Mouse (Mus musculus) forebrain, postnatal 0 days (tissue): ENCODE results near the gene Gpalpp1. TPM values are rescaled to one million over a fixed set of nuclear protein-coding genes. Genes with fewer than 3 reads are reported as not detected.
A peak's percentile ranks its signal among the peaks of the same experiment; 100 is the strongest.

Source experiments
- ATAC-seq: fragments of 200-750 bp; cut with Nextera tagmentation; 2 replicates; pipeline ENCODE4 v1.8.0; 2017; ENCODE audit warnings: mild to moderate bottlenecking, moderate library complexity
- DNase-seq: peaks from one replicate; pipeline ENCODE4 v3.0.0-alpha.2; 2015
- H3K27ac ChIP-seq: fragments of 300-500 bp; sonication (generic); 2 replicates; pipeline ENCODE4 v1.5.1; 2014; ENCODE audit warnings: low read depth, mild to moderate bottlenecking, antibody characterized with exemption, low read length, moderate library complexity, mixed read lengths
- H3K27me3 ChIP-seq: fragments of 300-500 bp; sonication (generic); 2 replicates; pipeline ENCODE4 v1.6.1; 2014; ENCODE audit warnings: mild to moderate bottlenecking, low read length, mixed read lengths; ENCODE audit not compliant: insufficient read depth
- H3K36me3 ChIP-seq: fragments of 300-500 bp; sonication (generic); 2 replicates; pipeline ENCODE4 v1.6.1; 2014; ENCODE audit warnings: mild to moderate bottlenecking, moderate library complexity; ENCODE audit not compliant: insufficient read depth
- H3K4me1 ChIP-seq: fragments of 300-500 bp; sonication (generic); 2 replicates; pipeline ENCODE4 v1.6.1; 2014; ENCODE audit warnings: antibody characterized with exemption; ENCODE audit not compliant: insufficient read depth
- H3K4me2 ChIP-seq: fragments of 300-500 bp; sonication (generic); 2 replicates; pipeline ENCODE4 v1.6.1; 2014; ENCODE audit warnings: low read depth, mild to moderate bottlenecking, moderate library complexity
- H3K4me3 ChIP-seq: fragments of 300-500 bp; sonication (generic); 2 replicates; pipeline ENCODE4 v1.5.1; 2014; ENCODE audit warnings: low read depth, low read length, mixed read lengths
- H3K9ac ChIP-seq: fragments of 300-500 bp; sonication (generic); 2 replicates; pipeline ENCODE4 v1.6.1; 2014; ENCODE audit warnings: mild to moderate bottlenecking
- H3K9me3 ChIP-seq: fragments of 300-500 bp; sonication (generic); 2 replicates; pipeline ENCODE4 v1.6.1; 2016; ENCODE audit warnings: low read length
- CTCF ChIP-seq: sonication (generic); IDR thresholded peaks from 2 replicates; pipeline ENCODE4 v1.5.1; 2016; ENCODE audit warnings: antibody characterized with exemption, control low read depth, low read depth
- WGBS: fragments of 180-500 bp; shearing (Covaris S2); extraction: QIAGEN DNeasy Blood & Tissue Kit; methylation state at CpG from one replicate; pipeline ENCODE4 v1.1.7; 2014; 5-methylcytosine and 5-hydroxymethylcytosine counted together
- polyA plus RNA-seq: library from polyadenylated mRNA; unstranded; fragments of >200 nt; fragmentation: Nextera tagmentation; extraction: Ambion mirVana; gene quantifications from 2 replicates; pipeline ENCODE4 v1.2.1, GENCODE M21; 2015
- total RNA-seq: library from RNA; depleted of rRNA; stranded (reverse); fragments of >200 nt; gene quantifications from 2 replicates; pipeline ENCODE4 v1.2.3, GENCODE M21; 2014

The Gpalpp1 gene
- total and polyA plus RNA-seq, 2 experiments from 2014 or later: 9.3 to 25.0 TPM

DNA sequence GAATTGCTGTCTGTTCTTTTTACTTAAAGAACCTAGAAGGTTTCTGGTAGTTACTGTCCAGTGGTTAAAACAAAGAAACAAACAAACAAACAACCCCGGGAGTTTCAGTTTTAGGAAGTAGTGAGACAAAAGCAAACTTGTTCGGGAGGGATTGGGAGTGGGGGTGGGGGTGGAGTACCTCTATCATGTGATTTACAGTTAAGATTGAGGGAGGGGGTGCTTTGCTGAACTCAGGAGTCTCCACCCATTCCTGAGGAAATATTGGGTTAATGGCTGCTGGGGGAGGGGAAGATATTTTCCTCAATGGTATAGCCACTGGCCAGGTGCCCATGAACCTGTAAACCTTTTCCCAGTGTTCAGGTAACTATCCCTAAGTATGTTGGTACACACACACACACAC is 40.5 kb upstream of the Gpalpp1 start:
- Histone ChIP-seq H3K9ac (no peak overlapping the region), H3K27ac (no peak overlapping the region), H3K4me2 (0 out of 2 replicates have a peak overlapping the region, but pooled peaks have one; percentile 58), H3K27me3 (no peaks in the 10 kb centered on the region), H3K4me1 (no peaks in the 10 kb centered on the region; the same call in 1 of the 2 replicates), H3K9me3 (no peaks in the 10 kb centered on the region), H3K4me3 (no peak overlapping the region), H3K36me3 (no peaks in the 10 kb centered on the region)
- WGBS: 58% methylated on average over 2 of the region's 2 CpGs
- ATAC-seq (no peak), DNase-seq (no peak)
- no peak for TF ChIP-seq CTCF

DNA sequence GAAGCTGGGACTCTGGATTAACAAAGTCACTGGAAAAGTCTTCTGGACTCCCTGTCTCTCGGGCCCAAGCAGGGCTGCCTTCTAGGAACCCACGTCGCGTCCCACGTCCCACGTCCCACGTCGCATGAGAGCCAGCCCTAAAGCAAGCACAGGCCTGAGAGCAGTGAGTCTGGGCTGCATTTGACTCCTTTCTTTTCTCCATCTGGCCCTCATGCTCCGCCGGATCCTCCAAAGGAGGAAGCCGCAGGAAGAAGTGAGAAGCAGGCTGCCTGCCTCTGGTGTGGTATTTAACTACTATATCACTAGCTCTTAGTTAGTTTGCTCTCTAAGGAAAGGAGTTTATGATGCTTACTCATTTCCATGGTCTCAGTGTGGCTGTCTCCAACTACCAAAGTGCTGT is 39.9 kb upstream of the Gpalpp1 start:
- H3K4me1 ChIP-seq: no peaks in the 10 kb centered on the region; the same call in 1 of the 2 replicates
- TF ChIP-seq CTCF: no peak
- 67% methylated on average over 11 of the region's 11 CpGs for WGBS

DNA sequence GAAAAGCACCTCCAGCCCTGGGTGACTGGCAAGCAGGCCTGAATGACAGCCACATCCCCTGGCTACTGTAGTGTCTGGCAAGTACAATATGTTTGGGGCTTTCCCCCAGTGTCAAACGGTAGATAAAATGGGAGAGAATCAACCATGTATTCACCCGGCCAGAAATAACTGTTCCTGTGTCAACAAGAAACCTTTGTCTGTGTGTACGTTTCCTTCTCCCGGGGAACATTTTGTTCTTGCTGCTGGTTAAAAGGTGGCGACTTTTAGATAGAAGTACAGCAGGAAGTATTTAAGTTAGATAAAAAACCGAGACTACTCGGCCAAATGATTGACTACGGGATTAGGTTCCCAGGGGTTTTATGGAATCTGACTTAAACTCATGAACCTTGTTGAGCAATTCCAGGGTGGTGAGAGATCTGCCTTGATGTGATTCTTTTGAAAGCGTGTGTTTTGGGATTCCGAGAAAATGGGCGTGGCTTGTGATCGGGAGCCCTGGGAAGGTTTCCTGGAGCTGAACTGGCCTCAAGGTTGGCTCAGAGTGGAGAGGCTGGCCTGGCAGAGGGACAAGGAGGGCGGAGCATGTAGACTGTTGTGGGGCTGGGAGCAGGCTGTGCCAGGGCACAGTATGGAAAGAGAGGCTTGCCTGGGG is 39.1 kb upstream of the Gpalpp1 start:
- H3K9me3 ChIP-seq: no peaks in the 10 kb centered on the region
- peak overlapping the region; percentile 13; the same call in 1 of the 2 replicates for H3K4me2 ChIP-seq
- no peaks in the 10 kb centered on the region for H3K27me3 ChIP-seq
- no peaks in the 10 kb centered on the region; the same call in 1 of the 2 replicates for H3K4me1 ChIP-seq
- H3K36me3 ChIP-seq: no peaks in the 10 kb centered on the region
- H3K9ac ChIP-seq: no peak overlapping the region
- no peak overlapping the region for H3K4me3 ChIP-seq
- peak; percentile 35 for DNase-seq
- no peak for TF ChIP-seq CTCF
- WGBS: 34% methylated on average over 13 of the region's 13 CpGs
- ATAC-seq: no peak
- no peak overlapping the region for H3K27ac ChIP-seq

More for the DNA sequence above, 39.9 kb upstream of the Gpalpp1 start:
- ATAC-seq (no peak), DNase-seq (no peak)
- Histone ChIP-seq H3K27me3 (no peaks in the 10 kb centered on the region), H3K4me2 (no peak overlapping the region), H3K27ac (no peak overlapping the region), H3K36me3 (no peaks in the 10 kb centered on the region), H3K9ac (no peak overlapping the region), H3K4me3 (no peak overlapping the region), H3K9me3 (no peaks in the 10 kb centered on the region)

DNA sequence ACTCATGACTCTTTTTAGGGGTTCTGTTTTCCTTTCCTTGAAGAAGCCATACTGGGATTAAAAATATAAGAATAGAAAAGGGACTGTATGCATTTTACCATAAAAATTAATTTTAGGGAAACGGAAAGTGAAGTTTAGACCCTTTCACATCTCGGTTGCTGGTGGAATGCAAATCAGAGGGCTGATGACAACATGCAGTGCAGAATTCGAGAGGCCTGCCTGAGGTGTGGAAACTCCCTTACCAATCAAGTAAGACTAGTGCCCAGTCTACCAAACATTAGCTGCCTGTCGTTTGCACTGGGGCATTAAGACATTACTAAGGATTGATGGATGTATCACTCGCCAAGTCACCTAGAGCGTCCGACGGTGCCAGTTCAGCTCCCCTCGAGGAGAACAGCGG is 37.7 kb upstream of the Gpalpp1 start:
- DNase-seq (no peak), ATAC-seq (no peak)
- Histone ChIP-seq H3K27me3 (no peaks in the 10 kb centered on the region), H3K4me3 (no peak overlapping the region), H3K4me1 (no peaks in the 10 kb centered on the region; the same call in 1 of the 2 replicates), H3K9ac (no peak overlapping the region), H3K27ac (no peak overlapping the region), H3K4me2 (no peak overlapping the region), H3K36me3 (no peaks in the 10 kb centered on the region), H3K9me3 (no peaks in the 10 kb centered on the region)
- no peak for TF ChIP-seq CTCF
- WGBS: 86% methylated on average over 10 of the region's 10 CpGs

DNA sequence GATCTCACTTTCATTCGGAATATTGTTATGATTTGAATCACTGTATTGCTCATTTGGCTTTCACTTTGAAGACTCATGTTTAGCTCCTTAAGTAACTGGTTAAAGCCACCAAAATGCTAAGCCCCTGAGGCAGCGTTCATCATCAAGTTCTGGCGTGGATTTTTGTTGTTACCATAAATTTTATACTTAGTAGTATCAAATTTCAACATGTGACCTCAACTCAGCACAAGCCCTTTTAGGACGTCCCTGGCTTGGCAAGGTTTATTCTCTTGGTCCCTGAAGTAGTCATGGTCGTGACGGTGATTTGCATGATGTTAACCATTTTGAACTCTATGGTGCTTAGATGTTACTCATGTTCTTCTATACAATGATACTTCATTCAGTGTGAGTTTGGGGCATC is 36.5 kb upstream of the Gpalpp1 start:
- Histone ChIP-seq H3K27me3 (no peaks in the 10 kb centered on the region), H3K27ac (no peak overlapping the region), H3K4me2 (no peak overlapping the region), H3K4me1 (no peaks in the 10 kb centered on the region; the same call in 1 of the 2 replicates), H3K9ac (no peak overlapping the region), H3K9me3 (no peaks in the 10 kb centered on the region), H3K4me3 (no peak overlapping the region), H3K36me3 (no peaks in the 10 kb centered on the region)
- no peak for TF ChIP-seq CTCF
- 82% methylated on average over 6 of the region's 6 CpGs for WGBS
- DNase-seq (no peak), ATAC-seq (no peak)

DNA sequence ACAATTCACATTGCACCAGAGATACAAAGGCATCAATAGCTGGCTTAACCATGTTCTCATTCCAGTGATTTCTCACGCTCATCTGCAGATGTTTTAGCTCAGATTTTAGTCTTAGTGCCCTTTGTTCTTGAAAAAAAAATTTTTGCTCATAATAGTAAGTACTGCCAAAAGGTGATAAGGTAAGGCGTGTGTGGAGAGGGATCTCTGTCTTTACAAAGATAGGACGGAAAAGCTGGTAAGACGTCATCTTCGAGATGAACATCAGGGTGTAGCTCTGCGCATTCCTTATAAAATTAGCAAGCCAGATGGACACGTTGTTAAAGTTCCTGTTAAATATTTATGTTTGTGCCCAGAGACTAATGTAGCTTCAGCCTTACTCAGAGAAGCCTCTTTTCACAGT is 35.3 kb upstream of the Gpalpp1 start:
- H3K4me2 ChIP-seq: no peak overlapping the region
- no peak for ATAC-seq
- no peak overlapping the region for H3K9ac ChIP-seq
- H3K4me1 ChIP-seq: no peaks in the 10 kb centered on the region; the same call in 1 of the 2 replicates
- TF ChIP-seq CTCF: no peak
- H3K4me3 ChIP-seq: no peak overlapping the region
- H3K36me3 ChIP-seq: no peaks in the 10 kb centered on the region
- 65% methylated on average over 7 of the region's 7 CpGs for WGBS
- DNase-seq: no peak
- no peaks in the 10 kb centered on the region for H3K9me3 ChIP-seq
- no peaks in the 10 kb centered on the region for H3K27me3 ChIP-seq
- no peak overlapping the region for H3K27ac ChIP-seq

DNA sequence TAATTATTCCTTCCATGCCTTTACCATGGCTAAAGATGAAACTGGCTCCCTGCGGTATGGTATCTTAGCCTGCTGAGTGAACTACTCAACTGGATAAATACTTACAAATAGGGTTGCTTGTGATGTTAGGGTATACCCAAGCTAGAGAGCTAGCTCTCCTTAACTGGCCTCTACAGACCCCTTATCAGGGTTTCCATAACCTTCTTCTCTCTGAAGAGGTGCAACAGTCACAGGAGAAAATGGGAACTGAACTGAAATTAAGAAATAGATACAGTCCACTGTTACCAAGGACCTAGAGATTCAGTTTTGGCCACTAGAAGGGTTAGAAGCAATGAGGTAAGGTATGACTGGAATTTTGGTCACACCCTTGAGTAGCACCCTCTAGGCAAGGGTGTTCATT is 34.7 kb upstream of the Gpalpp1 start:
- no peaks in the 10 kb centered on the region for H3K9me3 ChIP-seq

More for the DNA sequence above, 34.7 kb upstream of the Gpalpp1 start:
- Histone ChIP-seq H3K9ac (no peak overlapping the region), H3K36me3 (no peaks in the 10 kb centered on the region), H3K4me1 (no peaks in the 10 kb centered on the region; the same call in 1 of the 2 replicates), H3K27ac (no peak overlapping the region), H3K4me2 (no peak overlapping the region), H3K27me3 (no peaks in the 10 kb centered on the region), H3K4me3 (no peak overlapping the region)
- WGBS: 85% methylated on average over 1 of the region's 1 CpGs
- ATAC-seq (no peak), DNase-seq (no peak)
- TF ChIP-seq CTCF: no peak
